Mouse (Mus musculus) layer of hippocampus, adult 2 months (tissue): ENCODE measurements around the gene Ttc41. TPM values are rescaled to one million over a fixed set of nuclear protein-coding genes. Genes with fewer than 3 reads are reported as not detected.

Experiments used
- DNase-seq, 2 experiments: peaks; one replicate each; pipeline ENCODE4 v3.0.0; 2022; ENCODE audit warnings: low spot score in 2 of 2
- H3K27ac ChIP-seq: fragments of 200-600 bp; 2 replicates; pipeline ENCODE4 v1.8.1; 2022
- H3K4me3 ChIP-seq: fragments of 200-600 bp; 2 replicates; pipeline ENCODE4 v1.8.1; 2022; ENCODE audit warnings: mild to moderate bottlenecking
- CTCF ChIP-seq: fragments of 200-600 bp; conservative IDR thresholded peaks from 2 replicates; pipeline ENCODE4 v1.8.1; 2022; ENCODE audit warnings: antibody characterized with exemption, mild to moderate bottlenecking, moderate library complexity
- total RNA-seq, 2 experiments: library from RNA; stranded (reverse); gene quantifications; 2 replicates each; pipeline ENCODE4 v1.2.3; 2021

The Ttc41 gene
- total RNA-seq, 2 experiments from 2014 or later = 1.3 to 1.5 TPM

GRCm38 (mm10) chr10:86761722-86762383, 56.2 kb downstream of the Ttc41 start:
- H3K27ac ChIP-seq = no peak overlapping the region
- no peak for TF ChIP-seq CTCF
- no peak for DNase-seq
- H3K4me3 ChIP-seq = no peak overlapping the region

DNA sequence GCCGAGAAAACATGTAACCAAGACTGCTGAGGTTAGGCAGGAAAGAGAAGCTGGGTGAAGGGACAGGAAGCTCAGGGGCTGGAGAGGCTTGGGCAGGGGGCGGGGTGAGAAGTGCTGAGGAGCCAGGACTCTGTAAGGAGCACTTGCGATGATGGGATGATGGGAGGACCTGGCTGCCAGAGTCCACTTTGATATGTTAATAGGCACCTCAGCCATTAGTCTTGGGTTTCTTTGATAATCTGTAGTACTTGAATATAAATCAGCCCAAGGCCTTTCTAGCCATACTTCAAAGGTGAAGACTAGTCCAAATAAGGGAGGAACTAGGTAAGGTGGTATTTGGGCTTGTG, 56.7 kb downstream of the Ttc41 start:
- no peak for DNase-seq
- TF ChIP-seq CTCF = no peak
- H3K4me3 ChIP-seq = no peak overlapping the region
- no peak overlapping the region for H3K27ac ChIP-seq

GRCm38 (mm10) chr10:86763672-86764071, 58.1 kb downstream of the Ttc41 start, which contains the start of gene Gm49358:
Gene Gm49358, plus strand, starts transcription at chr10:86763972.
- Histone ChIP-seq H3K27ac (no peak within 1 kb of the TSS), H3K4me3 (no peak within 1 kb of the TSS)
- DNase-seq = no peak
- no peak for TF ChIP-seq CTCF

GRCm38 (mm10) chr10:86765344-86765966, 59.8 kb downstream of the Ttc41 start:
- TF ChIP-seq CTCF = no peak
- DNase-seq = no peak
- Histone ChIP-seq H3K4me3 (no peak overlapping the region), H3K27ac (no peak overlapping the region)

GRCm38 (mm10) chr10:86769216-86769615, 63.6 kb downstream of the Ttc41 start:
- DNase-seq = no peak
- no peak for TF ChIP-seq CTCF
- Histone ChIP-seq H3K27ac (no peak overlapping the region), H3K4me3 (no peak overlapping the region)

GRCm38 (mm10) chr10:86769797-86770196, 64.2 kb downstream of the Ttc41 start:
- TF ChIP-seq CTCF = no peak
- Histone ChIP-seq H3K27ac (no peak overlapping the region), H3K4me3 (no peak overlapping the region)
- no peak for DNase-seq

- Histone ChIP-seq H3K27ac (no peak overlapping the region), H3K4me3 (no peak overlapping the region)
- TF ChIP-seq CTCF = no peak
- DNase-seq = no peak
These were observed 66.1 kb downstream of the Ttc41 start for GRCm38 (mm10) chr10:86771701-86772100.

GRCm38 (mm10) chr10:86772231-86772631, 66.6 kb downstream of the Ttc41 start:
- H3K4me3 ChIP-seq = no peak overlapping the region
- H3K27ac ChIP-seq = no peak overlapping the region
- TF ChIP-seq CTCF = no peak
- no peak for DNase-seq

GRCm38 (mm10) chr10:86773360-86773759, 67.7 kb downstream of the Ttc41 start:
- Histone ChIP-seq H3K4me3 (no peak overlapping the region), H3K27ac (no peak overlapping the region)
- no peak for DNase-seq
- TF ChIP-seq CTCF = no peak

- no peak for DNase-seq
- Histone ChIP-seq H3K27ac (no peak overlapping the region), H3K4me3 (no peak overlapping the region)
- no peak for TF ChIP-seq CTCF
These were observed 70.7 kb downstream of the Ttc41 start for GRCm38 (mm10) chr10:86776281-86776680.

DNA sequence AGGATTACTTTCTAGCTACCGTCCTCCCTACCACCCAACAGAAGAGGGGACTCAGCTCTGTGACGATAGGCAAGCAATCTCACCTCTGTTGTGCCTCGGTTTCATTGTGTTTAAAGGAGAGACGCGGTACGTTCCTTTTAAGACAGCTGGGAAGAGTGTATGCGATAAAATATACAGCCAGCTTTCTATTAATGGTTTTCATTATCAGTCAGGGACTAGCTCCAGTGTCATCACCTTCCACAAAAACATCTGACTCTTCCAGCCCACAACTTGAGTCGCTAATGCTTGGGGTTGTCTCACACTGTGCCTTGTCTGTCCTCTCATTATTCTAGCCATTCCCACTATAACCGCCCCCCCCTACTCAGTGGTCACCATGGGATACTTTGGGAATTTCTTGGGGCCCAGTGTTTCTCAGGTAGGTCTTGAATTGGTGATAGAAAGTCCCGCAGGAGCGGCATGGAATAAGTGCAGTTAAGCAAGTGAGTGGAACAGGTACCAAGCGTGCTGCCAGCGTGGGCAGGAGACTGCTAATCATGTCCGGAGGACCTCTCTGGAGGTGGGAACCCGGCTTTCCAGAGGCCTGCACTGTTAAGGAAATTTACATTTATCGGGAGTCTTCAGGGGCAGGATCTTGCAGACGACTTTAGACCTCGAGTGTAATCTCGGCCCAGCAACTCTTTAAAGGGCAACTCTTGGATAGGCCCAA, 72.2 kb downstream of the Ttc41 start:
- no peak for DNase-seq
- peak overlapping the region; percentile 85 for H3K4me3 ChIP-seq
- peak overlapping the region; percentile 91 for H3K27ac ChIP-seq
- no peak for TF ChIP-seq CTCF

- TF ChIP-seq CTCF = no peak
- DNase-seq = peak; percentile 94 to 95
- H3K27ac ChIP-seq = peak within 1 kb of the TSS; percentile 91
- peak within 1 kb of the TSS; percentile 85 for H3K4me3 ChIP-seq
These were observed 72.9 kb downstream of the Ttc41 start, which contains the start of gene Nt5dc3 for GRCm38 (mm10) chr10:86778398-86779116. Gene Nt5dc3, plus strand, starts transcription at chr10:86779005.

DNA sequence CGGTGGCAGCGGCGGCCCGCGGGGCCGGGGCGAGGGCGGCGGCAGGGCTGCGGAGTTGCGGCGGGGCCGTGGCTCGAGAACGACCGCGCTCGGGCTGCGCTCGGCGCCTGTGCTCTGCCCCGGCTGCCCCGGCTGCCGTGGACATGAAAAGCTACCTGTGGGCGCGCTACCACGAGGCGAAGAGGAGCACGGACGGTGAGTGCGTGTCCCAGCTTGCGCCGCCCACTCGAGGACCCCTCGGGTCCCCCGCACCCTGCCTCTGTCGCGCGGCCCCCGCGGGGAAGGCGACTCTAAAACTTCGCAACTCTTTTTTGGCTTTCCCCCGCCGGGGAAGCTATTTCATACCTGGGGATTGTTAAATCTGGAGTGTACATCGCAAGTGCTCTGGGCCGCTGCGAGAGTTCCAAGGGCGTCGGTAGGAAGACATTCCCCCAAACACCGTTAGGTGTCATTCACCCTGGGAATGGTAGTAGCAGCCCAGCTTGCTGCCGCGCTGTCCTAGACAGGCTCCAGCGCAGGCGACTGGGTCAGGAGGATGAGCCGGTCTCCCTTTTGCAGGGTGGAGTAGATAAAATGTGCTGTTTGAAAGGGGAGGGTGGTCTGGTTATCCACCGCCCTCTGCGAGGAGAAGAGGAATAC, 73.6 kb downstream of the Ttc41 start:
- peak in 1 of 2 experiments; percentile 37 for DNase-seq
- TF ChIP-seq CTCF = peak; percentile 52
- H3K4me3 ChIP-seq = peak overlapping the region; percentile 85
- peak overlapping the region; percentile 91 for H3K27ac ChIP-seq
